Mouse (Mus musculus) layer of hippocampus, postnatal 25 days (tissue): Measurements from ENCODE around the gene Syngr3. TPM values are rescaled to one million over a fixed set of nuclear protein-coding genes. Genes with fewer than 3 reads are reported as not detected.
"Not testable (repeated sequence)": the region's sequence is repeated elsewhere in the genome, so short reads cannot be mapped to it uniquely, and the experiment has no call there.

Source experiments
- DNase-seq, 2 experiments: peaks; one replicate each; pipeline ENCODE4 v3.0.0; 2022; ENCODE audit warnings: mixed read lengths in 2 of 2, low spot score in 1 of 2; ENCODE audit errors: extremely low spot score in 1 of 2
- total RNA-seq, 2 experiments: library from RNA; stranded (reverse); gene quantifications; 2 replicates each; pipeline ENCODE4 v1.2.3; 2021

Gene Syngr3
- total RNA-seq, 2 experiments from 2014 or later, result 160 to 178 TPM

- DNase-seq, result not testable (repeated sequence)
These were observed 31.7 kb upstream of the Syngr3 start for GRCm38 (mm10) chr17:24721383-24721955.

GRCm38 (mm10) chr17:24720616-24721015 lies 30.9 kb upstream of the Syngr3 start:
- DNase-seq, result not testable (repeated sequence)

- peak; percentile 91 to 92 for DNase-seq
These were observed 29.9 kb upstream of the Syngr3 start for GRCm38 (mm10) chr17:24719494-24720222.

- not testable (repeated sequence) for DNase-seq
These were observed 29.2 kb upstream of the Syngr3 start for GRCm38 (mm10) chr17:24718938-24719337.

GRCm38 (mm10) chr17:24717943-24718342 lies 28.2 kb upstream of the Syngr3 start, which contains the start of the genes Rnf151 and Rps2:
Rnf151 (minus strand) TSS chr17:24718063.
Rps2 (plus strand) TSS chr17:24718116.
- no peak for DNase-seq

- DNase-seq, result no peak
These were observed 26.5 kb upstream of the Syngr3 start for GRCm38 (mm10) chr17:24716166-24716682.

- no peak for DNase-seq
These were observed 25.8 kb upstream of the Syngr3 start for GRCm38 (mm10) chr17:24715556-24715955.

GRCm38 (mm10) chr17:24708646-24709045 lies 18.9 kb upstream of the Syngr3 start:
- no peak for DNase-seq

- DNase-seq, result no peak
These were observed 18.2 kb upstream of the Syngr3 start for GRCm38 (mm10) chr17:24707801-24708425.

- DNase-seq, result peak; percentile 94
These were observed 17.4 kb upstream of the Syngr3 start, which contains the start of gene Tbl3 for GRCm38 (mm10) chr17:24706982-24707800. Tbl3 (minus strand) TSS chr17:24707660.

- DNase-seq, result no peak
These were observed 16.1 kb upstream of the Syngr3 start for GRCm38 (mm10) chr17:24705821-24706220.

GRCm38 (mm10) chr17:24701251-24701650 lies 11.5 kb upstream of the Syngr3 start:
- DNase-seq, result no peak

- no peak for DNase-seq
These were observed 9.7 kb upstream of the Syngr3 start for GRCm38 (mm10) chr17:24699473-24699872.

- DNase-seq, result no peak
These were observed 9.0 kb upstream of the Syngr3 start for GRCm38 (mm10) chr17:24698715-24699114.

- no peak for DNase-seq
These were observed 8.2 kb upstream of the Syngr3 start for GRCm38 (mm10) chr17:24697985-24698384.

GRCm38 (mm10) chr17:24696011-24696697 lies 6.4 kb upstream of the Syngr3 start, which contains the start of the genes Gfer and Noxo1:
Gfer (minus strand) TSS chr17:24696156.
Noxo1 (plus strand) TSS chr17:24696234.
- peak; percentile 66 to 72 for DNase-seq

GRCm38 (mm10) chr17:24695326-24696010 lies 5.7 kb upstream of the Syngr3 start:
- DNase-seq, result no peak

- DNase-seq, result no peak
These were observed 2.6 kb upstream of the Syngr3 start for GRCm38 (mm10) chr17:24692385-24692784.

GRCm38 (mm10) chr17:24687599-24687998 lies 2.2 kb downstream of the Syngr3 start:
- DNase-seq, result no peak
